In genomic region chr6:91889255-91889906, GRCm38 (mm10) we compare ENCODE assay signal across 20 mouse cellular contexts.
"Had no signal": no experiment of that assay in that cellular context is flagged by ENCODE, and none has a peak within 500 bp of the region (broad histone marks: within the 10 kb centered on the region; RNA-seq: fewer than 3 reads in every experiment).

No protein-coding gene starts in this region.

- H3K4me1 ChIP-seq: lung, embryonic 15.5 days; midbrain, embryonic 10.5 days; midbrain, embryonic 12.5 days; neural tube, embryonic 13.5 days; neural tube, embryonic 15.5 days had no signal

- ATAC-seq: lung, postnatal 0 days; midbrain, embryonic 16.5 days had no signal

- DNase-seq: lung, adult 2 months; lung, postnatal 14 days; lung, postnatal 4 days; midbrain, embryonic 14.5 days; retina, postnatal 1 day; right cerebral cortex, adult 18-20 months; right cerebral cortex, postnatal 25 days; right cerebral cortex, postnatal 4 days; spleen, adult 18-20 months; thymus, adult 18-20 months; thymus, postnatal 14 days; thymus, postnatal 36 days had no signal

- H3K27me3 ChIP-seq: lung, embryonic 15.5 days; midbrain, embryonic 12.5 days; neural tube, embryonic 13.5 days; neural tube, embryonic 15.5 days had no signal

- H3K27ac ChIP-seq: lung, embryonic 15.5 days; midbrain, embryonic 10.5 days; midbrain, embryonic 12.5 days; neural tube, embryonic 13.5 days; neural tube, embryonic 15.5 days had no signal

- H3K4me2 ChIP-seq: lung, embryonic 15.5 days; midbrain, embryonic 12.5 days; neural tube, embryonic 13.5 days; neural tube, embryonic 15.5 days had no signal

- H3K9me3 ChIP-seq: lung, embryonic 15.5 days; midbrain, embryonic 10.5 days; midbrain, embryonic 12.5 days; neural tube, embryonic 13.5 days; neural tube, embryonic 15.5 days had no signal

- H3K9ac ChIP-seq: lung, embryonic 15.5 days; midbrain, embryonic 12.5 days; neural tube, embryonic 13.5 days; neural tube, embryonic 15.5 days had no signal

- H3K4me3 ChIP-seq: lung, embryonic 15.5 days; midbrain, embryonic 10.5 days; midbrain, embryonic 12.5 days; myocyte; neural tube, embryonic 13.5 days; neural tube, embryonic 15.5 days had no signal
